In the genomic region with DNA sequence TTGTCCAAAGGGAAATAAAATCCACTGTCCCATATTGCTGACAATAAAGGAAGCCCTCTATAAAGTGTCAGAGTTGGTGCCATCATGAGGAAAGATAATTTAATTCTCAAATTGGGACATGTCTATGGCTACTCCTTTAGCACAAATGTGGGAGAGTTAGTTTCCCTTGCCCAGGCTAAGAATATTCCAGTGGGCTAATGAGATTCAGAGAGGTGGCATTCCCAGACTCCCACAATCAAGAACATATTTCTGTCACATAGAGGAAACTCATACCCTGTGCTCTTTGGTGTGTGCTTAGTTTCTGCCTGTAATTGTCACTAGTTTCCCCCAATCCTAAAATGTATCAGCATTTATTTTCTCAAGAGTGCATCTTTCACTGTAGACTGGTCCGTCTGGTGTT, we compare ENCODE assay signal across 18 mouse cellular contexts.
"Had no signal": no experiment of that assay in that cellular context is flagged by ENCODE, and none has a peak within 500 bp of the region (broad histone marks: within the 10 kb centered on the region; RNA-seq: fewer than 3 reads in every experiment).

No protein-coding gene starts in this region.

- H3K4me3 ChIP-seq: kidney, embryonic 15.5 days; left cerebral cortex, adult 2 months; liver, embryonic 13.5 days; myocyte; stomach, embryonic 15.5 days had no signal

- H3K9ac ChIP-seq: kidney, embryonic 15.5 days; liver, embryonic 13.5 days; stomach, embryonic 15.5 days had no signal

- H3K27ac ChIP-seq: kidney, embryonic 15.5 days; left cerebral cortex, adult 2 months; liver, embryonic 13.5 days; stomach, embryonic 15.5 days had no signal

- ATAC-seq: midbrain, embryonic 16.5 days had no signal

- H3K4me1 ChIP-seq: kidney, embryonic 15.5 days; liver, embryonic 13.5 days; stomach, embryonic 15.5 days had no signal

- H3K27me3 ChIP-seq: kidney, embryonic 15.5 days; liver, embryonic 13.5 days; stomach, embryonic 15.5 days had no signal

- H3K36me3 ChIP-seq: kidney, embryonic 15.5 days; liver, embryonic 13.5 days; stomach, embryonic 15.5 days had no signal

- DNase-seq: kidney, adult 8-10 months; kidney, postnatal 10 days; kidney, postnatal 36 days; layer of hippocampus, postnatal 36 days; liver, embryonic 13.5 days; lung, adult 2 months; lung, postnatal 14 days; lung, postnatal 4 days; retina, postnatal 1 day; right cerebral cortex, postnatal 25 days; spleen, adult 18-20 months; thymus, postnatal 25 days had no signal

- H3K4me2 ChIP-seq: kidney, embryonic 15.5 days; liver, embryonic 13.5 days; midbrain, embryonic 11.5 days; stomach, embryonic 15.5 days had no signal

- H3K9me3 ChIP-seq: kidney, embryonic 15.5 days; liver, embryonic 13.5 days; stomach, embryonic 15.5 days had no signal
